Mouse (Mus musculus) cerebellum, adult 2 months (tissue): Measurements from ENCODE around the gene Zfp672.

ENCODE experiments used
- CTCF ChIP-seq: fragments of 200-500 bp; IDR thresholded peaks from 2 replicates; pipeline ENCODE4 v1.5.1; 2011; ENCODE audit warnings: low read depth, mild to moderate bottlenecking, control low read depth, low read length, moderate library complexity, borderline replicate concordance; ENCODE audit not compliant: insufficient read depth
- POLR2A ChIP-seq: fragments of 200-500 bp; IDR thresholded peaks from 2 replicates; pipeline ENCODE4 v1.6.1; 2011; ENCODE audit warnings: low read length, control low read depth, borderline replicate concordance; ENCODE audit not compliant: insufficient read depth

DNA sequence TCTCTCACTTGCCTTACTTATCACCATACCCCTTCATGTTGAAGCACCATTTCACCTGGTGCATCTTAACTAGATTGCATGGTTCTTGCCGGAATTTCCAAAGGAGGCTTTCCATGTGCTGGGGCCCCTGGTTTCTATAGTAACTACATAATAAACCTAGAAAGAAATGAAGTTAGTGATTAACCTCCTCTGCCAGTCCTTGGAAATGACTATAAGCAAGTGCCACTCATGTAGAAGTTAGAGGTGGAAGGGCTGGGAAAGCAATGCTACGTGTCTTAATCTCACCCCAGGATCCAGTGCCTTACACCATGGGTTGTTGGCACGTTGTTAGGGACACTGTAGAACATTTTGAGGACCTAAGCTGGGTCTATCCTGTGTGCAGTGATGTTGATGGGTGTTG lies 34.3 kb upstream of the Zfp672 start:
- no peak for TF ChIP-seq CTCF
- no peak for TF ChIP-seq POLR2A
